Mouse (Mus musculus) kidney, postnatal 10 days (tissue): ENCODE results near the gene Mpp1.

Source experiments
- DNase-seq: peaks from one replicate; pipeline ENCODE4 v3.0.0; 2021; ENCODE audit warnings: mixed read lengths

Mpp1 gene

GRCm38 (mm10) chrX:75130467-75131160, at the start of gene Mpp1:
TSS of gene Mpp1 (minus strand) at chrX:75131016.
- peak; percentile 89 for DNase-seq

GRCm38 (mm10) chrX:75163670-75164069, 32.9 kb upstream of the Mpp1 start, which contains the start of gene Smim9:
TSS of gene Smim9 (minus strand) at chrX:75163770.
- DNase-seq = no peak

GRCm38 (mm10) chrX:75155576-75156243, 24.9 kb upstream of the Mpp1 start:
- peak; percentile 62 for DNase-seq

GRCm38 (mm10) chrX:75152249-75152648, 21.4 kb upstream of the Mpp1 start:
- DNase-seq = no peak

- DNase-seq = no peak
Measured at GRCm38 (mm10) chrX:75150304-75150703, 19.5 kb upstream of the Mpp1 start.

GRCm38 (mm10) chrX:75148414-75148813, 17.6 kb upstream of the Mpp1 start:
- no peak for DNase-seq

GRCm38 (mm10) chrX:75143124-75143555, 12.3 kb upstream of the Mpp1 start:
- DNase-seq = peak; percentile 50

- DNase-seq = no peak
Measured at GRCm38 (mm10) chrX:75138182-75138581, 7.4 kb upstream of the Mpp1 start.

GRCm38 (mm10) chrX:75137729-75138128, 6.9 kb upstream of the Mpp1 start:
- no peak for DNase-seq

- DNase-seq = no peak
Measured at GRCm38 (mm10) chrX:75136938-75137337, 6.1 kb upstream of the Mpp1 start.

GRCm38 (mm10) chrX:75129474-75129873, 1.3 kb downstream of the Mpp1 start:
- DNase-seq = no peak

- DNase-seq = peak; percentile 40
Measured at GRCm38 (mm10) chrX:75128333-75128980, 2.4 kb downstream of the Mpp1 start.

GRCm38 (mm10) chrX:75126893-75127292, 3.9 kb downstream of the Mpp1 start:
- no peak for DNase-seq

- no peak for DNase-seq
Measured at GRCm38 (mm10) chrX:75125606-75126005, 5.2 kb downstream of the Mpp1 start.

GRCm38 (mm10) chrX:75115550-75115949, 15.3 kb downstream of the Mpp1 start:
- DNase-seq = no peak

GRCm38 (mm10) chrX:75102293-75102692, 28.5 kb downstream of the Mpp1 start:
- DNase-seq = no peak

GRCm38 (mm10) chrX:75098799-75099198, 32.0 kb downstream of the Mpp1 start:
- no peak for DNase-seq

GRCm38 (mm10) chrX:75096163-75096770, 34.5 kb downstream of the Mpp1 start:
- DNase-seq = peak; percentile 12

- DNase-seq = peak; percentile 93
Measured at GRCm38 (mm10) chrX:75095369-75096162, 35.2 kb downstream of the Mpp1 start, which contains the start of gene Dkc1. TSS of gene Dkc1 (plus strand) at chrX:75095854.

- no peak for DNase-seq
Measured at GRCm38 (mm10) chrX:75085654-75086053, 45.2 kb downstream of the Mpp1 start.

- DNase-seq = peak; percentile 74
Measured at GRCm38 (mm10) chrX:75084774-75085508, 45.9 kb downstream of the Mpp1 start, which contains the start of gene Gab3. TSS of gene Gab3 (minus strand) at chrX:75085458.
